Mouse (Mus musculus) ES-Bruce4 (cell line): ENCODE measurements around the gene Fbxo47. TPM values are rescaled to one million over a fixed set of nuclear protein-coding genes. Genes with fewer than 3 reads are reported as not detected.

Source experiments
- H3K27ac ChIP-seq: 2 replicates; pipeline ENCODE4 v1.5.1; 2012; ENCODE audit warnings: low read length, inconsistent platforms; ENCODE audit not compliant: insufficient read depth
- H3K27me3 ChIP-seq: 2 replicates; pipeline ENCODE4 v1.6.1; 2012; ENCODE audit warnings: mild to moderate bottlenecking, low read length, inconsistent platforms; ENCODE audit not compliant: control insufficient read depth, poor library complexity, insufficient read depth, severe bottlenecking
- H3K36me3 ChIP-seq: 2 replicates; pipeline ENCODE4 v1.6.1; 2012; ENCODE audit warnings: inconsistent platforms, mild to moderate bottlenecking, low read length, moderate library complexity; ENCODE audit not compliant: control insufficient read depth, poor library complexity, insufficient read depth, severe bottlenecking
- H3K4me1 ChIP-seq: one replicate; pipeline ENCODE4 v1.8.1; 2011; ENCODE audit warnings: low read length; ENCODE audit not compliant: control insufficient read depth, insufficient read depth
- H3K4me3 ChIP-seq: 2 replicates; pipeline ENCODE4 v1.5.1; 2011; ENCODE audit warnings: low read depth, mild to moderate bottlenecking, low read length
- H3K9ac ChIP-seq: 2 replicates; pipeline ENCODE4 v1.6.1; 2012; ENCODE audit warnings: low read depth, mild to moderate bottlenecking, inconsistent platforms; ENCODE audit not compliant: poor library complexity, severe bottlenecking
- H3K9me3 ChIP-seq: replicated peaks from 2 replicates; pipeline ENCODE4 v1.6.1; 2012; ENCODE audit warnings: mild to moderate bottlenecking, low read length, inconsistent platforms; ENCODE audit not compliant: control insufficient read depth, poor library complexity, insufficient read depth, severe bottlenecking
- CTCF ChIP-seq: IDR thresholded peaks from one replicate; pipeline ENCODE4 v1.8.1; 2011; ENCODE audit warnings: low read depth, low read length
- EP300 ChIP-seq: IDR thresholded peaks from 2 replicates; pipeline ENCODE4 v1.6.1; 2011; ENCODE audit warnings: low read depth, low read length; ENCODE audit not compliant: insufficient read depth
- POLR2A ChIP-seq: IDR thresholded peaks from one replicate; pipeline ENCODE4 v1.8.1; 2011; ENCODE audit warnings: low read length; ENCODE audit not compliant: insufficient read depth
- polyA plus RNA-seq: library from polyadenylated mRNA; stranded (reverse); fragments of >200 nt; gene quantifications from 2 replicates; pipeline ENCODE4 v1.2.4, GENCODE M21; 2011; ENCODE audit warnings: low read depth; ENCODE audit not compliant: missing spikeins, insufficient read depth, insufficient read length

Gene Fbxo47
- polyA plus RNA-seq, 1 experiment, result 2.8 TPM

GRCm38 (mm10) chr11:97816916-97817315 is 67.0 kb downstream of the Fbxo47 start:
- H3K9ac ChIP-seq, result no peak overlapping the region
- H3K4me3 ChIP-seq, result no peak overlapping the region
- TF ChIP-seq CTCF (no peak), POLR2A (no peak), EP300 (no peak)
- no peaks in the 10 kb centered on the region for H3K27me3 ChIP-seq
- peaks cover 23% of the 10 kb centered on the region for H3K4me1 ChIP-seq
- H3K9me3 ChIP-seq, result no peaks in the 10 kb centered on the region
- H3K36me3 ChIP-seq, result peaks cover 22% of the 10 kb centered on the region; the same call in 1 of the 2 replicates
- H3K27ac ChIP-seq, result peak overlapping the region; percentile 55

DNA sequence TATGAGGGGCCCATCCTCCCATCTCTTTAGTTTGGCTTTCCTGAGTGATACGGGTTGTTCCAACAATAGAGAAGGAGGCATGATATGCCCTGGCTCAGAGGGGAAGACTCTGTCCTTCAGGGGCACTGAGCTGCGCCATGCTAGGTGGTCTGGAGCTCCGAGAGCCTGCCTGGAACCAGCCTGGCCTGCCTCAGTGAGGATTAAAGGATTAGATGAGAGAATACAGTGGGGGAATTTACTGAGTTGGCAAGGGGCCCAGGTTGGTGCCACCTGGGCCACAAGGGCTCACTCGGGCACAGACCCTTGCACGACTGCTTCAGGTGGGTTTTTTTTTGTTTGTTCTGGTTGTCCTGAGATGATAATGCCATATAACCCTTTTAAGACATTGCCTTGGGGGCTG is 67.8 kb downstream of the Fbxo47 start:
- Histone ChIP-seq H3K4me1 (peaks cover 25% of the 10 kb centered on the region), H3K4me3 (no peak overlapping the region), H3K9ac (no peak overlapping the region), H3K9me3 (no peaks in the 10 kb centered on the region), H3K27ac (peak overlapping the region; percentile 55), H3K27me3 (no peaks in the 10 kb centered on the region), H3K36me3 (peaks cover 18% of the 10 kb centered on the region; the same call in 1 of the 2 replicates)
- TF ChIP-seq CTCF (no peak), POLR2A (no peak), EP300 (no peak)

- Histone ChIP-seq H3K4me1 (peaks cover 27% of the 10 kb centered on the region), H3K9ac (peak overlapping the region; percentile 26; the same call in 1 of the 2 replicates), H3K4me3 (no peak overlapping the region), H3K9me3 (no peaks in the 10 kb centered on the region), H3K27me3 (no peaks in the 10 kb centered on the region), H3K36me3 (peaks cover 14% of the 10 kb centered on the region; the same call in 1 of the 2 replicates), H3K27ac (peak overlapping the region; percentile 55)
- TF ChIP-seq EP300 (0 out of 2 replicates have a peak, but pooled peaks have one; percentile 42), POLR2A (no peak)
Measured at GRCm38 (mm10) chr11:97815736-97816135, 68.2 kb downstream of the Fbxo47 start.

DNA sequence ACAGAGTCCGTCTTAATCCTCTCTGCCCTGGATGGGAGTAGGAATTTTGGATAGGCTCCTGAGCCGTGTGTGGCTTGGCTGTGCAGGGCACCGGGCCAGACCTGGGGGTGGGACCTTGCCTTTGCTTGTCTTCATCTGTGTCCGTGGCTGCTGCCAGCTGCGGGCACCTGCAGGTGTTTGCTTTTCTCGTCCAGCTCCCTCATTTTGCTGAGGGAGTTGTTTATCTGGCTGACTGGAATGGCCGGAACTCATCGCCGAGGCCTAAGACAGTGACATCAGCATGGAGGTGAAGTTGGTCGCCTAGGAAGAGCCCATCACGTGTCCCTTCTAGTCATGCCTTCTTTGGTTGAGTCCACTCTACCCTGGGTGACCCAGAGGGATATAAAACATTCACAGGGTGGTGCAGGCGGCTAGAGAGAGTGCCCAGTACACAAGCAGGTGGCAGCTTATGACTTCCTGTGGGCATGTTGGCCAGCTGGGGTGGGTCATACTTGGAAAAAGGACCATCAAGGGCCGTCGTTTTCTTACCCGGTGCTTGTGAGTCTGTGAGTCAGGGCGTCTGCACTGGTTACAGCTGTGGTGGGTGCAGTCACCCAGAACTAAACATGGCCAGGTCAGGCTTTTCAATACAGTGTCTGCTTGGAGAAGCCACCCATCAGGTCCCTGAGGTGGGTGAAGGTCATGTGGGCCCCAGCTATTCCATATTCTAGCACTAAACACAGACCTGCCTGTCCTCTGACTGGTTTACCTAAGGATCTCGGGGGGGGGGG is 70.0 kb downstream of the Fbxo47 start:
- no peak for TF ChIP-seq EP300
- TF ChIP-seq CTCF, result no peak
- no peak for TF ChIP-seq POLR2A
- Histone ChIP-seq H3K27ac (0 out of 2 replicates have a peak overlapping the region, but pooled peaks have one; percentile 7), H3K9ac (no peak overlapping the region), H3K9me3 (no peaks in the 10 kb centered on the region), H3K4me3 (no peak overlapping the region), H3K27me3 (no peaks in the 10 kb centered on the region), H3K36me3 (peaks cover 14% of the 10 kb centered on the region), H3K4me1 (peaks cover 33% of the 10 kb centered on the region)

GRCm38 (mm10) chr11:97813085-97813484 is 70.9 kb downstream of the Fbxo47 start:
- peaks cover 39% of the 10 kb centered on the region for H3K4me1 ChIP-seq

GRCm38 (mm10) chr11:97812491-97812921 is 71.4 kb downstream of the Fbxo47 start:
- Histone ChIP-seq H3K4me3 (no peak overlapping the region), H3K27me3 (no peaks in the 10 kb centered on the region), H3K27ac (0 out of 2 replicates have a peak overlapping the region, but pooled peaks have one; percentile 16), H3K36me3 (peaks cover 19% of the 10 kb centered on the region), H3K9ac (no peak overlapping the region), H3K9me3 (no peaks in the 10 kb centered on the region), H3K4me1 (peaks cover 42% of the 10 kb centered on the region)
- TF ChIP-seq POLR2A (no peak), EP300 (no peak), CTCF (no peak)

More at GRCm38 (mm10) chr11:97813085-97813484, 70.9 kb downstream of the Fbxo47 start:
- Histone ChIP-seq H3K36me3 (peaks cover 17% of the 10 kb centered on the region), H3K4me3 (no peak overlapping the region), H3K9me3 (no peaks in the 10 kb centered on the region), H3K27me3 (no peaks in the 10 kb centered on the region), H3K27ac (no peak overlapping the region), H3K9ac (no peak overlapping the region)
- TF ChIP-seq EP300, result 0 out of 2 replicates have a peak, but pooled peaks have one; percentile 61
- no peak for TF ChIP-seq CTCF
- TF ChIP-seq POLR2A, result no peak
